Mouse (Mus musculus) neural tube, embryonic 14.5 days (tissue): ENCODE measurements around the gene Tango2. TPM values are rescaled to one million over a fixed set of nuclear protein-coding genes. Genes with fewer than 3 reads are reported as not detected.

ENCODE experiments used
- ATAC-seq: fragments of 200-750 bp; cut with Nextera tagmentation; 2 replicates; pipeline ENCODE4 v1.8.0; 2017; ENCODE audit warnings: low read depth, mild to moderate bottlenecking, moderate TSS enrichment, moderate library complexity
- H3K27ac ChIP-seq: fragments of 300-500 bp; sonication (generic); 2 replicates; pipeline ENCODE4 v1.5.1; 2014; ENCODE audit warnings: low read depth, mild to moderate bottlenecking, control low read depth, low read length, moderate library complexity, mixed read lengths
- H3K27me3 ChIP-seq: fragments of 300-500 bp; sonication (generic); 2 replicates; pipeline ENCODE4 v1.6.1; 2014; ENCODE audit warnings: low read length; ENCODE audit not compliant: control insufficient read depth, insufficient read depth
- H3K36me3 ChIP-seq: fragments of 300-500 bp; sonication (generic); 2 replicates; pipeline ENCODE4 v1.6.1; 2014; ENCODE audit warnings: low read length, mixed read lengths; ENCODE audit not compliant: control insufficient read depth, insufficient read depth
- H3K4me1 ChIP-seq: fragments of 300-500 bp; sonication (generic); 2 replicates; pipeline ENCODE4 v1.6.1; 2014; ENCODE audit warnings: low read length; ENCODE audit not compliant: control insufficient read depth, insufficient read depth
- H3K4me2 ChIP-seq: fragments of 300-500 bp; sonication (generic); 2 replicates; pipeline ENCODE4 v1.6.1; 2014; ENCODE audit warnings: mild to moderate bottlenecking, low read depth, low read length, control low read depth
- H3K4me3 ChIP-seq: fragments of 300-500 bp; sonication (generic); 2 replicates; pipeline ENCODE4 v1.5.1; 2014; ENCODE audit warnings: low read depth, low read length, control low read depth, mixed read lengths
- H3K9ac ChIP-seq: fragments of 300-500 bp; sonication (generic); replicated peaks from 2 replicates; pipeline ENCODE4 v1.6.1; 2014; ENCODE audit warnings: low read depth, mild to moderate bottlenecking, control low read depth, low read length, mixed read lengths
- H3K9me3 ChIP-seq: fragments of 300-500 bp; sonication (generic); 2 replicates; pipeline ENCODE4 v1.6.1; 2016; ENCODE audit warnings: low read length; ENCODE audit not compliant: control insufficient read depth
- WGBS: fragments of 180-500 bp; shearing (Covaris S2); extraction: QIAGEN DNeasy Blood & Tissue Kit; methylation state at CpG from one replicate; pipeline ENCODE4 v1.1.7; 2014; 5-methylcytosine and 5-hydroxymethylcytosine counted together
- polyA plus RNA-seq: library from polyadenylated mRNA; unstranded; fragments of >200 nt; fragmentation: Nextera tagmentation; extraction: Ambion mirVana; gene quantifications from 2 replicates; pipeline ENCODE4 v1.2.1, GENCODE M21; 2014

Tango2 gene
- polyA plus RNA-seq, 1 experiment from 2014 or later: 114 TPM

GRCm38 (mm10) chr16:18378489-18378888 lies 30.6 kb upstream of the Tango2 start:
- WGBS: 38% methylated on average over 1 of the region's 1 CpGs
- no peak overlapping the region for H3K4me2 ChIP-seq
- no peaks in the 10 kb centered on the region for H3K9me3 ChIP-seq
- H3K4me3 ChIP-seq: no peak overlapping the region
- H3K9ac ChIP-seq: no peak overlapping the region
- peaks cover 26% of the 10 kb centered on the region for H3K4me1 ChIP-seq
- no peak for ATAC-seq
- H3K27ac ChIP-seq: no peak overlapping the region
- no peaks in the 10 kb centered on the region for H3K27me3 ChIP-seq
- no peaks in the 10 kb centered on the region for H3K36me3 ChIP-seq

- H3K4me2 ChIP-seq: no peak overlapping the region
- H3K9me3 ChIP-seq: no peaks in the 10 kb centered on the region
- H3K4me3 ChIP-seq: no peak overlapping the region
- ATAC-seq: no peak
- no peaks in the 10 kb centered on the region for H3K36me3 ChIP-seq
- H3K27me3 ChIP-seq: no peaks in the 10 kb centered on the region
- WGBS: 21% methylated on average over 3 of the region's 3 CpGs
- peaks cover 20% of the 10 kb centered on the region; the same call in 1 of the 2 replicates for H3K4me1 ChIP-seq
- no peak overlapping the region for H3K9ac ChIP-seq
- H3K27ac ChIP-seq: no peak overlapping the region
Observed at GRCm38 (mm10) chr16:18377203-18377602, 29.3 kb upstream of the Tango2 start.

GRCm38 (mm10) chr16:18376297-18376954 lies 28.5 kb upstream of the Tango2 start:
- no peak overlapping the region for H3K27ac ChIP-seq
- H3K4me2 ChIP-seq: no peak overlapping the region
- H3K9ac ChIP-seq: no peak overlapping the region
- H3K36me3 ChIP-seq: no peaks in the 10 kb centered on the region
- no peaks in the 10 kb centered on the region for H3K27me3 ChIP-seq
- H3K4me3 ChIP-seq: no peak overlapping the region
- 82% methylated on average over 7 of the region's 7 CpGs for WGBS
- no peaks in the 10 kb centered on the region for H3K9me3 ChIP-seq
- no peak for ATAC-seq
- peaks cover 15% of the 10 kb centered on the region; the same call in 1 of the 2 replicates for H3K4me1 ChIP-seq

GRCm38 (mm10) chr16:18373632-18374031 lies 25.7 kb upstream of the Tango2 start:
- ATAC-seq: no peak
- H3K36me3 ChIP-seq: no peaks in the 10 kb centered on the region
- no peaks in the 10 kb centered on the region for H3K9me3 ChIP-seq
- H3K4me2 ChIP-seq: no peak overlapping the region
- no peaks in the 10 kb centered on the region for H3K27me3 ChIP-seq
- no peak overlapping the region for H3K4me3 ChIP-seq
- no peak overlapping the region for H3K9ac ChIP-seq
- 95% methylated on average over 4 of the region's 4 CpGs for WGBS
- H3K27ac ChIP-seq: no peak overlapping the region
- H3K4me1 ChIP-seq: 0 out of 2 replicates have a peak, but pooled peaks cover 4% of the 10 kb centered on the region

GRCm38 (mm10) chr16:18370197-18370596 lies 22.3 kb upstream of the Tango2 start:
- Histone ChIP-seq H3K9me3 (no peaks in the 10 kb centered on the region), H3K4me3 (no peak overlapping the region), H3K27ac (no peak overlapping the region), H3K4me2 (no peak overlapping the region), H3K4me1 (no peaks in the 10 kb centered on the region), H3K27me3 (no peaks in the 10 kb centered on the region), H3K9ac (no peak overlapping the region), H3K36me3 (no peaks in the 10 kb centered on the region)
- 95% methylated on average over 3 of the region's 3 CpGs for WGBS
- no peak for ATAC-seq

GRCm38 (mm10) chr16:18366849-18367248 lies 18.9 kb upstream of the Tango2 start:
- Histone ChIP-seq H3K27me3 (no peaks in the 10 kb centered on the region), H3K4me2 (no peak overlapping the region), H3K4me1 (no peaks in the 10 kb centered on the region), H3K9me3 (no peaks in the 10 kb centered on the region), H3K27ac (no peak overlapping the region), H3K36me3 (peaks cover 6% of the 10 kb centered on the region; the same call in 1 of the 2 replicates), H3K4me3 (no peak overlapping the region), H3K9ac (no peak overlapping the region)
- ATAC-seq: no peak
- 84% methylated on average over 4 of the region's 4 CpGs for WGBS

GRCm38 (mm10) chr16:18362948-18363347 lies 15.0 kb upstream of the Tango2 start:
- ATAC-seq: no peak
- H3K4me2 ChIP-seq: no peak overlapping the region
- WGBS: 88% methylated on average over 8 of the region's 8 CpGs
- H3K9ac ChIP-seq: no peak overlapping the region
- H3K4me1 ChIP-seq: no peaks in the 10 kb centered on the region
- H3K27ac ChIP-seq: no peak overlapping the region
- no peaks in the 10 kb centered on the region for H3K27me3 ChIP-seq
- H3K9me3 ChIP-seq: no peaks in the 10 kb centered on the region
- H3K4me3 ChIP-seq: no peak overlapping the region
- H3K36me3 ChIP-seq: peaks cover 6% of the 10 kb centered on the region; the same call in 1 of the 2 replicates

GRCm38 (mm10) chr16:18360151-18360805 lies 12.4 kb upstream of the Tango2 start:
- Histone ChIP-seq H3K36me3 (peaks cover 6% of the 10 kb centered on the region; the same call in 1 of the 2 replicates), H3K9me3 (no peaks in the 10 kb centered on the region), H3K4me3 (no peak overlapping the region), H3K4me2 (no peak overlapping the region), H3K4me1 (no peaks in the 10 kb centered on the region), H3K9ac (no peak overlapping the region), H3K27ac (no peak overlapping the region; the same call in 1 of the 2 replicates), H3K27me3 (no peaks in the 10 kb centered on the region)
- no peak for ATAC-seq
- 70% methylated on average over 6 of the region's 6 CpGs for WGBS

DNA sequence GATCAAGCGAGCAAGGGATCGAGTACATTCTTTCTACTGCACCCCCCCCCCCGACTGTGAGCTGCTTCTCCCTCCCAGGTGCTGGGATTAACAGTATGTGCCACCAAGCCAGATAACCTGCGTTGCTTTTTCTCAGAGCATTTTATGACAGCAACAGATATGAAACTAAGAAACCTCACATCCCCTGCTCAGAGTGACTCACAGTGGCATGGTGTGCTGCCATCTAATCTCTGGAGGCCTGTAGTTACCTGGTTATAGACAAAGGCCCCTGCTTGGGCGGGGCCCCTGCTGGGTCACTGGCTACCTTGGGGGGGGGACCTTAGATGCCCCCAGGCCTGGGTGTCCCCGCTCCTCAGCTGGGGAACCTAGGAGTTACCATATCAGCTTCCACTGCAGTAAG lies 10.1 kb upstream of the Tango2 start:
- Histone ChIP-seq H3K4me1 (no peaks in the 10 kb centered on the region), H3K27ac (no peak overlapping the region), H3K4me3 (no peak overlapping the region), H3K36me3 (no peaks in the 10 kb centered on the region; the same call in 1 of the 2 replicates), H3K9ac (no peak overlapping the region), H3K4me2 (no peak overlapping the region), H3K27me3 (no peaks in the 10 kb centered on the region), H3K9me3 (no peaks in the 10 kb centered on the region)
- ATAC-seq: no peak
- WGBS: 85% methylated on average over 6 of the region's 6 CpGs
